Mouse (Mus musculus): ENCODE measurements at regions not wholly inside any gene's neighbourhood (a gene's known extent, or its start where the extent isn't known, plus 50 kb on each side); places are given as distances from the start of the nearest gene placed in this dataset.
"Not testable (repeated sequence)": the region's sequence is repeated elsewhere in the genome, so short reads cannot be mapped to it uniquely, and the experiment has no call there.

DNA sequence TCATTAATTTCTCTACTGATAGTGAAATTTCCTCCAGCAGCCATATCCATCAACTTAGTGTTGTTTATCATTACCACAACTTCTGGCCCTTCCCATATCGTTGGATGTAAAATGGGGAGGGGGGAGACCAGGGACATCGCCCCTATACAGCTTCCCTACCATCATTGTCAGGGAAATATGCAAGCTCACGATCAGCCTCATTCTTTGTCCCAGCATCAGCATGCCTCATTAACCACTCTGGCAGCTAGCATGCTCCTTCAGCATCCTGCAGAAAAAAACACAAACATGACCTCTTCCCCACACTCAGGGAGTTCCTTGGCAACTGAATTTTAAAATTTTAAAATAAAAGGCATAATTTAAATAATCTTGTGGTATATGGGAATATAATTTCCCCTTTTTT lies 140.4 kb upstream of the Ipo5 start:
- no peaks in the 10 kb centered on the region for H3K9me3 ChIP-seq (ENCODE audit: control insufficient read depth)
- no peaks in the 10 kb centered on the region for H3K36me3 ChIP-seq (ENCODE audit: control insufficient read depth, insufficient read depth)
- H3K4me3 ChIP-seq (ENCODE audit: low read depth, low read length): no peak overlapping the region
- no peaks in the 10 kb centered on the region for H3K4me1 ChIP-seq (replicated peaks; ENCODE audit: control insufficient read depth, insufficient read depth, low read length)
- ATAC-seq: no peak
- H3K9ac ChIP-seq (ENCODE audit: low read depth, low read length): no peak overlapping the region
- 76% methylated on average over 3 of the region's 3 CpGs for WGBS
- no peak overlapping the region for H3K27ac ChIP-seq (ENCODE audit: low read depth, low read length)
- TF ChIP-seq CTCF (IDR thresholded peaks at IDR 0.05; ENCODE audit: low read depth): no peak
- H3K27me3 ChIP-seq (replicated peaks; ENCODE audit: control insufficient read depth, insufficient read depth, low read length): no peaks in the 10 kb centered on the region
- no peak overlapping the region for H3K4me2 ChIP-seq (replicated peaks; ENCODE audit: low read depth)

GRCm38 (mm10) chr14:120773001-120773400 lies 138.0 kb upstream of the Ipo5 start:
- H3K27me3 ChIP-seq (replicated peaks; ENCODE audit: control insufficient read depth, insufficient read depth, low read length); H3K9ac ChIP-seq (ENCODE audit: low read depth, low read length); H3K4me3 ChIP-seq (ENCODE audit: low read depth, low read length); H3K27ac ChIP-seq (ENCODE audit: low read depth, low read length); H3K4me1 ChIP-seq (replicated peaks; ENCODE audit: control insufficient read depth, insufficient read depth, low read length); H3K36me3 ChIP-seq (ENCODE audit: control insufficient read depth, insufficient read depth); H3K4me2 ChIP-seq (replicated peaks; ENCODE audit: low read depth); ATAC-seq; H3K9me3 ChIP-seq (ENCODE audit: control insufficient read depth): not testable (repeated sequence)
- 78% methylated on average over 3 of the region's 4 CpGs for WGBS

GRCm38 (mm10) chr14:120791828-120792554 lies 119.0 kb upstream of the Ipo5 start:
- peak; percentile 62 for TF ChIP-seq CTCF (IDR thresholded peaks at IDR 0.05; ENCODE audit: low read depth)
- Histone ChIP-seq H3K4me3 (ENCODE audit: low read depth, low read length) (no peak overlapping the region), H3K4me2 (replicated peaks; ENCODE audit: low read depth) (no peak overlapping the region), H3K9ac (ENCODE audit: low read depth, low read length) (no peak overlapping the region), H3K36me3 (ENCODE audit: control insufficient read depth, insufficient read depth) (no peaks in the 10 kb centered on the region), H3K4me1 (replicated peaks; ENCODE audit: control insufficient read depth, insufficient read depth, low read length) (no peaks in the 10 kb centered on the region), H3K27me3 (replicated peaks; ENCODE audit: control insufficient read depth, insufficient read depth, low read length) (no peaks in the 10 kb centered on the region), H3K27ac (ENCODE audit: low read depth, low read length) (no peak overlapping the region), H3K9me3 (ENCODE audit: control insufficient read depth) (no peaks in the 10 kb centered on the region)
- no peak for ATAC-seq
- WGBS: 76% methylated on average over 4 of the region's 4 CpGs

DNA sequence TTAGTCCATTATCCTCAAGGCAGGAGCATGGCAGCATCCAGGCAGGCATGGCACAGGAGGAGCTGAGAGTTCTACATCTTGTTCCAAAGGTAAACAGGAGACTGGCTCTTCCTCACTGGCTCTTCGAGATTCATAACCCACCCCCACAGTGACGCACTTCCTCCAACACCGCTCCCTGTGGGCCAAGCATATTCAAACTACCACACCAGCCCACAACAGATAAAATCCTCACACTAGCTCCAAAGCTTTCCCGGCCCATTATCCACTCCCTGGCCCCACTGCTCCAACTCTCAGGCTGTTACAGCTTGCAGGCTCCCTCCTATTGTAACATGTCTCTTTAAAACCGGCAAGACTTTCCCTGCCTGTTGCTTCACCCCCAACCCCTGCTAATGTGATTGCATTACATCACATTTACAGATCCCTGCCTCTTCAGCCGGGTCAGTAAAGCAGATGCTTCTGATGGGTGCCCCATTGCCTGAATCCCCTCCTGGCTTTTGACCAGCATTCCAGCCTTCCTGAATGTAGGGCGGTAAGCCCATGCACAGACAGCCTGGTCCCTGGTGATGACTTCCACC lies 113.0 kb upstream of the Ipo5 start:
- H3K4me3 ChIP-seq (ENCODE audit: low read depth, low read length): no peak overlapping the region
- no peaks in the 10 kb centered on the region for H3K9me3 ChIP-seq (ENCODE audit: control insufficient read depth)
- H3K27me3 ChIP-seq (replicated peaks; ENCODE audit: control insufficient read depth, insufficient read depth, low read length): no peaks in the 10 kb centered on the region
- no peaks in the 10 kb centered on the region for H3K4me1 ChIP-seq (replicated peaks; ENCODE audit: control insufficient read depth, insufficient read depth, low read length)
- WGBS: 74% methylated on average over 7 of the region's 7 CpGs
- H3K27ac ChIP-seq (ENCODE audit: low read depth, low read length): no peak overlapping the region
- no peaks in the 10 kb centered on the region for H3K36me3 ChIP-seq (ENCODE audit: control insufficient read depth, insufficient read depth)
- no peak for TF ChIP-seq CTCF (IDR thresholded peaks at IDR 0.05; ENCODE audit: low read depth)
- H3K9ac ChIP-seq (ENCODE audit: low read depth, low read length): no peak overlapping the region
- ATAC-seq: no peak
- H3K4me2 ChIP-seq (replicated peaks; ENCODE audit: low read depth): no peak overlapping the region

DNA sequence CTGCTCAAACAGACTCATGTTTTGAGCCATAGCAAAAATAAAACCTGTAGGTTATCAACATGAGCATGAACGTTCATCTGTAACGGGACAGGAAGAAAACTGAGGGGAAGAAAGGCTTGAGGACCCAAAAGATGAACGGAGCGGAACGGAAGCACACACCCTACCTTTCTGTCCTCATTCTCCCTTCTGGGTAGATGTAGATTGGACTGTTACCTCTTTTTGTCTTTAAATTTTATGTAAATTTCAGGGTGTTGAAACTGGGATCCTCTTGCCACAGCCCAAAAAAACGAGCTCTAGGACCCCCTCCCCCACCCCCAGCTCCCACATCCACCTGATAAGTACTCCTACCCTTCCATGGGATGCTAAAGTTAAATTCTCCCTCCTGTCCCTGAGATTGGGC lies 107.8 kb upstream of the Ipo5 start:
- H3K4me3 ChIP-seq (ENCODE audit: low read depth, low read length): no peak overlapping the region
- H3K27me3 ChIP-seq (replicated peaks; ENCODE audit: control insufficient read depth, insufficient read depth, low read length): no peaks in the 10 kb centered on the region
- no peak for TF ChIP-seq CTCF (IDR thresholded peaks at IDR 0.05; ENCODE audit: low read depth)
- 70% methylated on average over 6 of the region's 6 CpGs for WGBS
- H3K4me2 ChIP-seq (replicated peaks; ENCODE audit: low read depth): no peak overlapping the region
- H3K9ac ChIP-seq (ENCODE audit: low read depth, low read length): no peak overlapping the region
- no peaks in the 10 kb centered on the region for H3K4me1 ChIP-seq (replicated peaks; ENCODE audit: control insufficient read depth, insufficient read depth, low read length)
- H3K36me3 ChIP-seq (ENCODE audit: control insufficient read depth, insufficient read depth): no peaks in the 10 kb centered on the region
- no peaks in the 10 kb centered on the region for H3K9me3 ChIP-seq (ENCODE audit: control insufficient read depth)
- ATAC-seq: no peak
- H3K27ac ChIP-seq (ENCODE audit: low read depth, low read length): no peak overlapping the region

DNA sequence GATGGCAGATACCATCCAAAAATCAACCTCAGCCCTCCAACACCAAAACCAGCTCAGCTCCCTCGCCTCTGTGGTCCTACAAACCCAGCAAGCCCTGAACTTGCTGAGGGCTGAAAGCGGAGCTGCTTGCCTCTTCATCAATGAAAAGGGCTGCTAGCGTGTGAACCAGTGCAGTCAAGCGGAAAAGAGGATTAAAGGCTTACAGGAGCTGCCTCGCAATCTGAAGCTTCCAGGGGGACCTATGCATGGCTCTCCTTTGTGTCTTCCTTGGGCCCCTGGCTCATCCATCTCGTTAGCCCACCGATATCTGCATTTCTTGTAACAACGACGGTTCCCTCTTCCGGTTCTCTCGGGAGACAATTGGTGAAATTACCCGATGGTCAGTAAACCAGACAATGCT lies 107.3 kb upstream of the Ipo5 start:
- H3K4me3 ChIP-seq (ENCODE audit: low read depth, low read length): no peak overlapping the region
- no peak for TF ChIP-seq CTCF (IDR thresholded peaks at IDR 0.05; ENCODE audit: low read depth)
- H3K27ac ChIP-seq (ENCODE audit: low read depth, low read length): no peak overlapping the region
- H3K36me3 ChIP-seq (ENCODE audit: control insufficient read depth, insufficient read depth): no peaks in the 10 kb centered on the region
- no peak overlapping the region for H3K4me2 ChIP-seq (replicated peaks; ENCODE audit: low read depth)
- no peaks in the 10 kb centered on the region for H3K27me3 ChIP-seq (replicated peaks; ENCODE audit: control insufficient read depth, insufficient read depth, low read length)
- no peak overlapping the region for H3K9ac ChIP-seq (ENCODE audit: low read depth, low read length)
- WGBS: 29% methylated on average over 12 of the region's 12 CpGs
- no peaks in the 10 kb centered on the region for H3K9me3 ChIP-seq (ENCODE audit: control insufficient read depth)
- no peaks in the 10 kb centered on the region for H3K4me1 ChIP-seq (replicated peaks; ENCODE audit: control insufficient read depth, insufficient read depth, low read length)
- no peak for ATAC-seq
